Mouse (Mus musculus): ENCODE data around the gene Smg9.
"Not testable (repeated sequence)": the region's sequence is repeated elsewhere in the genome, so short reads cannot be mapped to it uniquely, and the experiment has no call there.

Smg9 gene

DNA sequence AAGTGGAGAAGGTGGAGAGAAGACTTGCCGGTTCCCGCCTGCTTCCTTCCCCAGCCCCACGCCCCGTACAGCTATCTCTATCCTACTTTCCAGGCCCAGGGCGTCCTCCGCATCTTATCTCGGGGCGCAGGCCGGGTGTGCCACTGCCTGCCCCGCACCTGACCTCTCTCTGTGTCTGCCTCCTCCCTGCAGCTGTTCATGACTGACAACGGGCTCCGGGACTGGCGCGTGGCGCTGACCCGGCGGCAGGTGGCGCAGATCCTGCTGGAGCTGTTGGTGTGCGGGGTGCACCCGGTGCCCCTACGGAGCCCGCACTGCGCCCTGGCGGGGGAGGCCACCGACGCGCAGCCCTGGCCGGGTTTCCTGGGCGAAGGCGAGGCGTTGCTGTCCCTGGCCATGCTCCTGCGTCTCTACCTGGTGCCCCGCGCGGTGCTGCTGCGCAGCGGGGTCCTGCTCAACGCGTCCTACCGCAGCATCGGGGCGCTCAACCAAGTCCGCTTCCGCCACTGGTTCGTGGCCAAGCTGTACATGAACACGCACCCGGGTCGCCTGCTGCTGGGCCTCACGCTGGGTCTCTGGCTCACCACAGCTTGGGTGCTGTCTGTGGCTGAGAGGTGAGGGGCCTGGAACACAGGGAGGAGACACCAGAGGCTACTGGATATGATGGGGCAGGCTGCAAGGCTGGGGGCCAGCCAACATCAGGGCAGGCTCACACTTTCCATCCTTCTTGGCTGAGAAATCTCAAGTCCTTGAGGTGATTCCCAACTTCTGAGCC, 22.1 kb upstream of the Smg9 start:
- no peak for DNase-seq (ENCODE audit: low spot score)

GRCm38 (mm10) chr7:24378049-24378701, 21.2 kb upstream of the Smg9 start:
- peak; percentile 9 for DNase-seq (ENCODE audit: low spot score)

- no peak for DNase-seq (ENCODE audit: low spot score)
These were observed 19.5 kb upstream of the Smg9 start for GRCm38 (mm10) chr7:24379934-24380333.

DNA sequence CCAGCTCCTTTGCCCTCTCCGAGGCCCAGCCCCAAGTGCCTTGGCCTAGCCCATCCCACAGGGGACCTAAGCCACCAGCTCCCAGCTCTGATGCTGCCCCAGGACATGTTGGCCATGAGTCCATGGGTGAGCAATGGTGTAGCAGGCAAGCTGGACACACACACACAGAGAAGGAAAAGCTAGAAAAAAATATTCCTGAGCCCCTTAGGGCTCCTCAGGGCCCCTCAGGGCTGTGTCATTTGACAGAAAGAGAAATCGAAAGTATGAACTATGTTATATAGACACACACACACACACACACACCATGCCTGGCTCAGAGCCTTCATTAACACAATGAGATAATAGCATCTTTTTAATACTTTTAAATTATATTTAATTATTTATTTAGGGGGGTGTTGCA, 19.0 kb upstream of the Smg9 start:
- DNase-seq (ENCODE audit: low spot score), result no peak

- no peak for DNase-seq (ENCODE audit: low spot score)
These were observed 16.6 kb upstream of the Smg9 start for GRCm38 (mm10) chr7:24382730-24383372.

DNA sequence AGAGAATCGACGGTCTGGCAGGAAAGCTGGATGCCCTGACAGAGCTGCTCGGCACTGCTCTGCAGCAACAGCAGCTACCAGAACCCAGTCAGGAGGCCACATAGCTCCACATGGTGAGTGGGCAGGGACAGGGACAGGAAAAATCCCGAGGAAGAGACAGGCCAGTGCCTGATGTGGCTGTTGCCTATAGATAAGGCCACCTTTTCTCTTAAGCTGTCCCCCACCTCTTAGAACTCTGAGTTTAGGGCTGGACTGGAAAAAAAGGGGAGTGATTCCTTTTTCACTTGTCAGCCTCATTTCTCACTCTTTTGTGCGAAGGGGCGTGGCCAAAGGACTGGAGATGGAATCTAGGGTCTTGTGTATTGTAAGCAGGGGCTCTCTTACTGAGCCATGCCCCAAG, 15.3 kb upstream of the Smg9 start:
- no peak for DNase-seq (ENCODE audit: low spot score)

DNA sequence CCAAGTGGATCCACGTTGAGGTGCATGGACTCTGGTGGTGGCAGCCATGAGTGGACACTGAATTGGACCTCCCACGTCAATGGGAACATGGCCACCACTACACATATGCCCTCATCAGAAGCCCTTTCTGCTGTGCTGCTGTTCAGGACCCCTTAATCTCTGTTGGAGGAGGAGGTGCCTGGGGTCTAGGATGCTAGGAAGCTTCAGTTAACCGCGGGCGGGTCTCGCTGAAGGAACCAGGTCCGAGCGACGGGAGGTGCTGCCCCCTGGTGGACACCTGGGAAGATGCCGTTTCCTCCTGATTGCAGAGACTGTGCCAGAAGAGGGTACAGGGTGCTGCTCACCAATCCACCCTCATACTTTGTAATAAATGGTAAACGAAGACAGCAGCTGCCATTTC, 14.6 kb upstream of the Smg9 start:
- peak; percentile 51 for DNase-seq (ENCODE audit: low spot score)

DNA sequence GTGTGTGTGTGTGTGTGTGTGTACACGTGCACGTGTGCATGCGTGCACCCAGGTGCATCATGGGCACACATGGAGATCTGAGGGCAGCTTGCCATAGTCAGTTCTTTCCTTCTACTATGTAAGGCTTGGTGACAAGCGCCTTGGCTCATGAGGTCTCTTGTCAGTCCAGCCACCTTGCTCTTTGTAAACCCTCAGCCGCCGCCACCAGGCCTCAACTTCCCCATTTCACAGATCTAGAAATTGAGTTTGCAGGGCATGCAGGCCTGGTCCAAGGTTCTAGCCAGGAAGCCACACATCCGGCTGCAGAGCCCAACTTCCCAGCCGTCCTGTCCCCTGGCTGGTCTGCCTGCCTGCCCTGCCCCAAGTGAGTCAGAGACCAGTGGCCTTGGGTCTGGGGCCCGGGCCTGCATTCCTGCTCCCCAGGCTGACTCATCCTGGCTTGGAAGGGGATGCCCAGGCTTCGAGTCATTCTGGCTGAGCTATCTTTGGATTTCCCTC, 12.3 kb upstream of the Smg9 start:
- DNase-seq (ENCODE audit: low spot score), result peak; percentile 75

- no peak for DNase-seq (ENCODE audit: low spot score)
These were observed 9.8 kb upstream of the Smg9 start for GRCm38 (mm10) chr7:24389516-24390187.

DNA sequence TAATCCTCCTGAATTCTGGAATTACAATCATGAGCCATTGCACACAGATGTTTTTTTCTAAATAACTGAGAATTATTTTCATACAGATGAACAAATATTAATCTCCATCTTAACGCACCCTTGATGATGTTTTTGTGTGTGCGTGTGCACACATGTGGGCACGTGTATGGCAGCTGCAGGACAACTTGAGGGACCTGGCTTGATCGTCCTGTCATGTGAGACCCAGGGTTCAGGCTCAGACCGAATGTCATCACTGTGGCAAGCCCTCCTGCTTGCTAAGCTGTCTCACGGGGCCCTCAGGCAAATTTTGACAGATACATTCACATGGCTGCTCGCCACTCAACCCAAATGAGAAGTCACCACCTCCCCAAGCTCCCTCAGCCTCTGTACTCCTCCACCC, 8.9 kb upstream of the Smg9 start:
- no peak for DNase-seq (ENCODE audit: low spot score)

GRCm38 (mm10) chr7:24391077-24391476, 8.3 kb upstream of the Smg9 start:
- DNase-seq (ENCODE audit: low spot score), result peak; percentile 72

- DNase-seq (ENCODE audit: low spot score), result no peak
These were observed 7.7 kb upstream of the Smg9 start for GRCm38 (mm10) chr7:24391687-24392086.

DNA sequence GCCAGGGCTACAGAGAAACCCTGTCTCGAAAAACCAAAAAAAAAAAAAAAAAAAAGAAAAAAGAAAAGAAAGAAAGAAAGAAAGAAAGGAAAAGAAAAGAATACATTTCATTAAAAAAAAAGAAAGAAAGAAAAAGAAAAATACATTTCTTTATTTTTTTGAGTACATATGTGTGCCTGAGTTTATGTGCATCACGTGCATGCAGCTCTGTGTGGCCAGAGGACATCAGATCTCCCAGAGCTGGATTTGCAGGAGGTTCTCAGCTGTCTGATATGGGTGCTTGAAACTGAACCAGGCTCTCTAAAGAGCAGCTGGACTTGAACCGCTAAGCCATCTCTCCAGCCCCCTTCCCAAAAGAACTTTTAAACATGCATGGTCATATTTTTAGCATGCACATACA, 5.4 kb upstream of the Smg9 start:
- no peak for DNase-seq (ENCODE audit: low spot score)

- no peak for DNase-seq (ENCODE audit: low spot score)
These were observed 4.8 kb upstream of the Smg9 start for GRCm38 (mm10) chr7:24394475-24395161.

DNA sequence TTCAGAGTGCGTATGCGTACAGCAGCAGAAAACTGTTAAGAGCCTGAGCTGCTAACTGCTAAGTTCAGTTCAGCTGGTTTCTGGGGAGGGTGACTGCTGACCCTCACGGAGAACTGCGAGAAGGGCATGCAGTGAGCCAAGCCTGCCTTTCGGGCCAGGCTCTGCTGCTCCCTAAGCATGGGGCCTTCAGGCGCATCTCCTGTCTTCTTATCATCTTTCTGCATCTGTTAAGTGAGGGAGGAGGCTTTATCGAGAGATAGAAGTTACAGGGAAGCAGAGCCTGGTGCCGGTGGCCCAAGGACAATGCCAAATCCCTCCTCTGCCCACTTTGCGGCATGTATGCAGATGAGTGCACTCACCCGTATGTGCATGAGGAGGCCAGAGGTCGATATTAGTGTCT, 2.6 kb upstream of the Smg9 start:
- DNase-seq (ENCODE audit: low spot score), result peak; percentile 22

GRCm38 (mm10) chr7:24398364-24398913, 980 bp upstream of the Smg9 start:
- DNase-seq (ENCODE audit: low spot score), result no peak

DNA sequence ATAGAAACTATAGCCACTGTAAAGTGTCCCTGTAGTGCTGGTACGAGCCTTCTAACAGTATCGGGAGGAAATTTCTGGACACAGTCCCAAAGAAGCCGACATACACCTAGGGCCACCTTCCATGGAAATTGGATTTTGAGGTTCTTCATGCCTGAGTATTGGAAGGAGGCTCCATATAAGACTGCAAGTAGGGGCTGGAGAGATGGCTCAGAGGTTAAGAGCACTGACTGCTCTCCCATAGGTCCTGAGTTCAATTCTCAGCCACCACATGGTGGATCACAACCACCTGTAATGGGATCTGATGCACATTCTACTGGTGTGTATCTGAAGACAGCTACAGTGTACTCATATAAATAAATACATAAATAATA, 648 bp downstream of the Smg9 start:
- DNase-seq (ENCODE audit: low spot score), result no peak

GRCm38 (mm10) chr7:24400489-24400888, 1.1 kb downstream of the Smg9 start:
- DNase-seq (ENCODE audit: low spot score), result not testable (repeated sequence)

DNA sequence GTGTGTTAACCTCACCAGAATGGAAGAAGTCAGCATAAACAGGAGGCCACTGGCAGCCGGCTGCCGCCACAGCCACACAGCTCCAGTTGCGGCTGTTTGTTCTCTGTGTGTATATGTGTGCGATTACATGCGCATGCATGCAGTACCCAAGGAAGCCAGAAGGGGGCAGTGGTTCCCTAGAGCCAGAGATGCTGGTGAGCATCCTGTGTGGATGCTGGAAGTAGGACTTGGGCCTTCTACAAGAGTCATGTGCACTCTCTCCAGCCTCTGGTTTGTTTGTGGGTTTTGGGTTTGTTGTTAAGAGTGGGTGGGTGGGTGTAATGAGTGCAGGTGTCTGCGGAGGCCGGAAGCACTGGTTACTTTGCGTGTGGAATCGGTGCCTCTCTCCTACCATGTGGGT, 3.4 kb downstream of the Smg9 start:
- DNase-seq (ENCODE audit: low spot score), result no peak

DNA sequence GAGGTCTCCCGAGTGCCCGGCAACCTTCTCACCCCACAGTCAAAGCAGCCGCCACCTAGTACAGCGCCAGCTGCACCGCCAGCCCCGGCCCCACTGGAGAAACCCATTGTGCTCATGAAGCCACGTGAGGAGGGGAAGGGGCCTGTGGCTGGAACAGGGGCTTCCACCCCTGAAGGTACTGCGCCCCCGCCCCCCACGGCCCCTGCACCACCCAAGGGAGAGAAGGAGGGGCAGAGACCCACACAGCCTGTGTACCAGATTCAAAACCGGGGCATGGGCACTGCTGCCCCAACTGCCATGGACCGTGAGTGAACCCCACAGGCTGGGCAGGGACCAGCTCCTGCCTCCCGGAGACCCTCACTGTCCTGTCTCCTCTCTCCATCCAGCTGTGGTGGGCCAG, 6.2 kb downstream of the Smg9 start:
- DNase-seq (ENCODE audit: low spot score), result no peak

DNA sequence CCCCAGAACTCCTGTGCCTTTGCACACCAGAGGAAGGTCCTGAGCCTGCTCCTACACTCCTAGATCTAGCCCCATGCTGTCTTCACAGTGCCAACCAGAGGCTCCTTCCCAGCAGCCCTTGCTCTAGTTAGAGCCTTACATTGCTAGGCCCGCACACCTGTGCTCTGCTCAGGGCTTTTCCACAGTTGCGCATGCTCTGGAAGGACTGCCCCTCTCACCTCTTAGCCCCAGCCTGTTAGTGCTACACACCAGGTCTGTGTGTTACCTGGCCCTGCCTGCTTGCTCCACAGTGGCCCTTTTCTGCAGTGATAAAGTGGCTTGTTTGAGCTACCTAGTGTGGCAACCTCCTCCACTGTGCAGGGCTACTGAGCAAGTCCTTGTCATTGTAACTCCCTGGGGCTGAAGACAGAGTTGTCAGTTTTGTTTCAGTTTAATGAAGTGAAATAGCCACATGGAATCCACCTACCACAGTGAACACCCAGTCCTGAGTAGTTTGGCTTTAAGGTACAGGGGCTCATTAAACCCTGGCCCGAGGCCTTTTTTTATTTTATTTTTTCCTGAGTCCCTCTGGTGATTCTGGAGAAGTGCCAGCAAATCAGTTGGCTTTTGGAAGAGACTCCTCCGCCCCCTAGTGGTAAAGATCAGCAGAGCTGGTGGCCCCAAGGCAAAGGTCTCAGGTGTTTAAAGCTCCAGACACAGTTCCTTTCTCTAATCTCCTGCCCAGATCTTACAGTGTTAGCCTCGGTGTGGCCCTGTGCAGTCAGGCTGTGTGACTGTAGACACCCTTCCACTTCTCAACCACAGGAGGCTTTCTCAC, 7.3 kb downstream of the Smg9 start:
- DNase-seq (ENCODE audit: low spot score), result peak; percentile 81
